Mouse (Mus musculus) CH12.LX (cell line): ENCODE measurements around the gene Atp9a.

Experiments
- CTCF ChIP-seq, 2 experiments: IDR thresholded peaks in 1 of 2; conservative IDR thresholded peaks in 1 of 2; 2 replicates each; pipeline ENCODE4 v1.5.1; 2011 to 2012; ENCODE audit warnings: low read depth in 2 of 2, low read length in 2 of 2, improper control_type of control experiment in 1 of 2, inconsistent platforms in 1 of 2, mild to moderate bottlenecking in 1 of 2, moderate library complexity in 1 of 2
- E2F4 ChIP-seq: IDR thresholded peaks from 2 replicates; pipeline ENCODE4 v1.6.1; 2011; ENCODE audit warnings: low read depth, low read length, improper control_type of control experiment; ENCODE audit not compliant: insufficient replicate concordance
- EP300 ChIP-seq: IDR thresholded peaks from 2 replicates; pipeline ENCODE4 v1.6.1; 2011; ENCODE audit warnings: low read length, improper control_type of control experiment
- KAT2A ChIP-seq: IDR thresholded peaks from 2 replicates; pipeline ENCODE4 v1.6.1; 2012; ENCODE audit warnings: low read length, improper control_type of control experiment, inconsistent platforms; ENCODE audit not compliant: insufficient replicate concordance
- MAX ChIP-seq: IDR thresholded peaks from 2 replicates; pipeline ENCODE4 v1.6.1; 2011; ENCODE audit warnings: low read length, improper control_type of control experiment
- MAZ ChIP-seq: IDR thresholded peaks from 2 replicates; pipeline ENCODE4 v1.6.1; 2012; ENCODE audit warnings: low read depth, mild to moderate bottlenecking, inconsistent platforms, low read length, improper control_type of control experiment, moderate library complexity
- MEF2A ChIP-seq: IDR thresholded peaks from 2 replicates; pipeline ENCODE4 v1.6.1; 2014; ENCODE audit warnings: low read depth, mild to moderate bottlenecking, inconsistent platforms, low read length, improper control_type of control experiment, borderline replicate concordance
- POLR2A ChIP-seq: IDR thresholded peaks from 2 replicates; pipeline ENCODE4 v1.6.1; 2011; ENCODE audit warnings: low read depth, mild to moderate bottlenecking, improper control_type of control experiment, low read length
- SIN3A ChIP-seq: IDR thresholded peaks from 2 replicates; pipeline ENCODE4 v1.6.1; 2012; ENCODE audit warnings: low read length, improper control_type of control experiment, inconsistent platforms
- USF1 ChIP-seq: IDR thresholded peaks from 2 replicates; pipeline ENCODE4 v1.6.1; 2014; ENCODE audit warnings: low read depth, mild to moderate bottlenecking, inconsistent platforms, low read length, improper control_type of control experiment
- ZKSCAN1 ChIP-seq: IDR thresholded peaks from 2 replicates; pipeline ENCODE4 v1.6.1; 2012; ENCODE audit warnings: low read depth, inconsistent platforms, low read length, improper control_type of control experiment, borderline replicate concordance
- ZMIZ1 ChIP-seq: IDR thresholded peaks from 2 replicates; pipeline ENCODE4 v1.6.1; 2012; ENCODE audit warnings: low read depth, mild to moderate bottlenecking, inconsistent platforms, low read length, improper control_type of control experiment

- TF ChIP-seq CTCF (conservative IDR thresholded peaks at IDR 0.05 in 1 of 2, IDR thresholded peaks at IDR 0.05 in 1 of 2; ENCODE audit: low read depth in 2 of 2, low read length in 2 of 2) = no peak
- no peak for TF ChIP-seq POLR2A
- TF ChIP-seq EP300 = no peak
- no peak for TF ChIP-seq E2F4
- no peak for TF ChIP-seq MAZ
- no peak for TF ChIP-seq MEF2A
- TF ChIP-seq USF1 = no peak
- TF ChIP-seq ZKSCAN1 = no peak
- TF ChIP-seq SIN3A = no peak
- no peak for TF ChIP-seq KAT2A
- TF ChIP-seq MAX = no peak
- TF ChIP-seq ZMIZ1 = no peak
These were observed 121.0 kb downstream of the Atp9a start for GRCm38 (mm10) chr2:168621111-168621802.
